Comparison of ENCODE assay signal across 8 mouse cellular contexts in the genomic region with DNA sequence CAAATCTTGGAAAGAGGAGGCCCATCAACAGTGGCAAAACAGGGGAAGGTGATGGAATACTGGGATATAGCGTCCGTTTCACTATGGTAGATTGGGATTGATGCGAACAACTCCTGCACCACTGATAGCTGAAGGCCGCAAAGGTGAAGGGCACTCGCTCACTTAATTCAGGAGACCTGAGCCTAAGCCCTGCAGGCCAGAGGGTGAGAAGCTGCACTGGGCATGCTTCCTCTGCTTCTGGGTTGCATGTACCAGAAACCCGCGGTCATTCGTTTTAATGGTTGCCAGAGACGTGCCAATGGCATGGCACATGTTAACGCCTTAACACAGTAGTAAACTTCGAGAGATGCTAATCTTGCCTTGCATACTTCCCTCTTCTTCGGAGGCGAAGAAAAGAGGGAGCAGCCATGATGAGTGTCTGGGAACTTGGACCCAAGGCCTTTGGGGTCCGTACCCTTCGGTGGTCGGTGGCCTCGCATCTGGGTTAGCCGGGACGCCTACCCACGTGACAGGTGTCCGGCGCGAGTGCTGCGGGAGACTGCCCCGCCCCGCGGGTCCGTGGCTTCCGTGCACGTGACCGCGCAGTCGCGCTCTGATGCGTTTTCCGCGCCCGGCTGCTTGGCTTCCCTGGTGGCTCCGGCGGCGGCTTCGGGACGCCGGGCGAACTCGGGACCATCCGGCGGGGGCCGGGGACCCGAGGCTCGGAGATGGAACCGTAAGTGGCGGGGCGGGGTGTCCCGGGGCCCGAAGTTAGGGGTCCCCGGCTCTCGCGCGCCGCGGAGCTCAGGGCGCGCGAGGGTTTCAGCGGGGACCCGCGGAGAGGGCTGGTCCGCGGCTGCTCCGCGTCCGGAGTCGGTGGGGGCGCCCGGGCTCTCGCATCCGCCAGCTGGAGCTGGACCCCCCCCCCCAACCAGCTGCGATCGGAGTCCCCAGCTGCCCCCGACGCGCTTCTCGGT. TPM values are rescaled to one million over a fixed set of nuclear protein-coding genes. Genes with fewer than 3 reads are reported as not detected.
A peak's percentile ranks its signal among the peaks of the same experiment; 100 is the strongest.
DNase-seq lines count a peak whose midpoint lies in the region; ATAC-seq and TF ChIP-seq lines count a peak whose summit lies in the region.
"Not testable (repeated sequence)": the region's sequence is repeated elsewhere in the genome, so short reads cannot be mapped to it uniquely, and the experiment has no call there.

No protein-coding gene starts in this region.

- intact Hi-C loops in heart, postnatal 36 days (cut with DNase I): not testable (repeated sequence)

- peak overlapping the region; percentile 69 for H3K4me2 ChIP-seq in forebrain, embryonic 15.5 days (replicated peaks)
- peak overlapping the region; percentile 60 for H3K4me2 ChIP-seq in kidney, postnatal 0 days (ENCODE audit: low read length)
- peak overlapping the region; percentile 49 for H3K4me2 ChIP-seq in liver, embryonic 16.5 days (ENCODE audit: low read depth, low read length)

- ATAC-seq in forebrain, embryonic 15.5 days (replicated peaks): peak; percentile 87
- ATAC-seq in kidney, postnatal 0 days (replicated peaks; ENCODE audit: low FRiP score, low read depth): peak; percentile 82
- peak; percentile 63 for ATAC-seq in liver, embryonic 16.5 days (ENCODE audit: low read depth)

- not testable (repeated sequence) for H3K36me3 ChIP-seq in ES-Bruce4 (ENCODE audit: control insufficient read depth, insufficient read depth, low read length, poor library complexity, severe bottlenecking); forebrain, embryonic 15.5 days; kidney, postnatal 0 days (ENCODE audit: insufficient read depth, low read length); liver, embryonic 16.5 days (ENCODE audit: control insufficient read depth, insufficient read depth); testis, adult 2 months (ENCODE audit: control insufficient read depth, insufficient read depth, low read length)

- TF ChIP-seq EP300 in ES-Bruce4 (IDR thresholded peaks at IDR 0.05; ENCODE audit: insufficient read depth, low read depth, low read length): not testable (repeated sequence)

- not testable (repeated sequence) for TF ChIP-seq CTCF in ES-Bruce4 (IDR thresholded peaks at IDR 0.05; ENCODE audit: low read depth, low read length); kidney, postnatal 0 days (IDR thresholded peaks at IDR 0.05; ENCODE audit: low read depth); testis, adult 2 months (IDR thresholded peaks at IDR 0.05; ENCODE audit: control insufficient read depth, insufficient read depth, insufficient replicate concordance, low read depth, low read length)

- peak; percentile 38 for DNase-seq in cerebellum, adult 8-10 months
- peak; percentile 35 to 61 for DNase-seq in heart, postnatal 36 days
- peak; percentile 2 for DNase-seq in kidney, postnatal 0 days (ENCODE audit: low spot score)
- peak; percentile 26 for DNase-seq in naive thymus-derived CD4-positive, alpha-beta T cell, adult 2 months (ENCODE audit: low read depth)

- peak overlapping the region; percentile 85; the same call in 1 of the 2 replicates for H3K9ac ChIP-seq in ES-Bruce4 (ENCODE audit: low read depth, poor library complexity, severe bottlenecking)
- peak overlapping the region; percentile 56 for H3K9ac ChIP-seq in forebrain, embryonic 15.5 days (replicated peaks)
- H3K9ac ChIP-seq in kidney, postnatal 0 days (ENCODE audit: low read depth, low read length): peak overlapping the region; percentile 60
- H3K9ac ChIP-seq in liver, embryonic 16.5 days (ENCODE audit: low read depth, low read length): not testable (repeated sequence)

- H3K4me1 ChIP-seq in ES-Bruce4 (ENCODE audit: control insufficient read depth, insufficient read depth, low read length); forebrain, embryonic 15.5 days; kidney, postnatal 0 days (replicated peaks; ENCODE audit: insufficient read depth, low read length); liver, embryonic 16.5 days (ENCODE audit: control insufficient read depth, low read depth, low read length); testis, adult 2 months (ENCODE audit: control insufficient read depth, insufficient read depth, low read length): not testable (repeated sequence)

- not testable (repeated sequence) for TF ChIP-seq POLR2A in ES-Bruce4 (IDR thresholded peaks at IDR 0.05; ENCODE audit: insufficient read depth, low read length); testis, adult 2 months (IDR thresholded peaks at IDR 0.05; ENCODE audit: control insufficient read depth, low read depth, low read length)

- H3K9me3 ChIP-seq in ES-Bruce4 (replicated peaks; ENCODE audit: control insufficient read depth, insufficient read depth, low read length, poor library complexity, severe bottlenecking); forebrain, embryonic 15.5 days; kidney, postnatal 0 days (replicated peaks; ENCODE audit: low read length); liver, embryonic 16.5 days (replicated peaks; ENCODE audit: control insufficient read depth, low read length): not testable (repeated sequence)

- WGBS in forebrain, embryonic 15.5 days: under 1% methylated on average over 54 of the region's 84 CpGs
- under 1% methylated on average over 37 of the region's 84 CpGs for WGBS in kidney, postnatal 0 days
- WGBS in liver, embryonic 16.5 days (ENCODE audit: insufficient replicate concordance): under 1% methylated on average over 51 of the region's 84 CpGs

- peak overlapping the region; percentile 70 for H3K4me3 ChIP-seq in ES-Bruce4 (ENCODE audit: low read depth, low read length)
- H3K4me3 ChIP-seq in forebrain, embryonic 15.5 days: peak overlapping the region; percentile 50
- H3K4me3 ChIP-seq in kidney, postnatal 0 days (replicated peaks; ENCODE audit: low read depth, low read length): peak overlapping the region; percentile 47
- peak overlapping the region; percentile 53 for H3K4me3 ChIP-seq in liver, embryonic 16.5 days (ENCODE audit: low read depth, low read length)
- peak overlapping the region; percentile 78 for H3K4me3 ChIP-seq in testis, adult 2 months (ENCODE audit: control insufficient read depth, low read depth, low read length)

- H3K27me3 ChIP-seq in ES-Bruce4 (ENCODE audit: control insufficient read depth, insufficient read depth, low read length, poor library complexity, severe bottlenecking); forebrain, embryonic 15.5 days; kidney, postnatal 0 days (ENCODE audit: insufficient read depth, low read length); liver, embryonic 16.5 days (ENCODE audit: control insufficient read depth, insufficient read depth, low read depth, low read length); testis, adult 2 months (ENCODE audit: control insufficient read depth, insufficient read depth, low read length): not testable (repeated sequence)

- H3K27ac ChIP-seq in ES-Bruce4 (ENCODE audit: insufficient read depth, low read length); kidney, postnatal 0 days; liver, embryonic 16.5 days (ENCODE audit: low read length); testis, adult 2 months (ENCODE audit: control insufficient read depth, insufficient read depth, low read depth, low read length): not testable (repeated sequence)
- H3K27ac ChIP-seq in forebrain, embryonic 15.5 days (replicated peaks): peak overlapping the region; percentile 43; the same call in 1 of the 2 replicates

RNA-seq across cellular contexts. Expression of a gene that starts 13.5 kb away (rescaled TPM):
- 21.6 and 23.9 TPM in 2 replicates for polyA plus RNA-seq in ES-Bruce4 (2011; ENCODE audit: insufficient read depth, insufficient read length, low read depth, missing spikeins)
- 38.2 and 40.1 TPM in 2 replicates for polyA plus RNA-seq in forebrain, embryonic 15.5 days (2015; fragmentation: Nextera tagmentation; extraction: Ambion mirVana)
- total RNA-seq in heart, postnatal 36 days (2021): 1 to 10 TPM; 8.9 to 9.7 TPM
- polyA plus RNA-seq in kidney, postnatal 0 days (2015; fragmentation: Nextera tagmentation; extraction: Ambion mirVana): 10.0 and 10.5 TPM in 2 replicates
- polyA plus RNA-seq in liver, embryonic 16.5 days (2015; fragmentation: Nextera tagmentation; extraction: Ambion mirVana): 2.7 and 3.2 TPM in 2 replicates
- polyA plus RNA-seq in testis, adult 2 months (2012; rRNA removed): 9.1 and 9.9 TPM in 2 replicates

RNA-seq across cellular contexts. Expression of a gene that starts 47.1 kb away (rescaled TPM):
- 4.9 and 5.9 TPM in 2 replicates for polyA plus RNA-seq in ES-Bruce4 (2011; ENCODE audit: insufficient read depth, insufficient read length, low read depth, missing spikeins)
- 39.4 and 40.1 TPM in 2 replicates for polyA plus RNA-seq in forebrain, embryonic 15.5 days (2015; fragmentation: Nextera tagmentation; extraction: Ambion mirVana)
- 1 to 10 TPM; 1.2 TPM for total RNA-seq in heart, postnatal 36 days (2021)
- polyA plus RNA-seq in kidney, postnatal 0 days (2015; fragmentation: Nextera tagmentation; extraction: Ambion mirVana): 9.2 and 9.6 TPM in 2 replicates
- 5.4 and 5.5 TPM in 2 replicates for polyA plus RNA-seq in liver, embryonic 16.5 days (2015; fragmentation: Nextera tagmentation; extraction: Ambion mirVana)
- polyA plus RNA-seq in testis, adult 2 months (2012; rRNA removed): 86.4 and 98.4 TPM in 2 replicates
